Mouse (Mus musculus) forebrain, embryonic 14.5 days (tissue): Measurements from ENCODE around the gene Vpreb3. TPM values are rescaled to one million over a fixed set of nuclear protein-coding genes. Genes with fewer than 3 reads are reported as not detected.

Source experiments
- ATAC-seq: fragments of 200-750 bp; cut with Nextera tagmentation; 2 replicates; pipeline ENCODE4 v1.8.0; 2017; ENCODE audit warnings: mild to moderate bottlenecking, moderate library complexity
- DNase-seq: peaks from one replicate; pipeline ENCODE4 v3.0.0-alpha.2; 2015; ENCODE audit warnings: low spot score
- H3K27ac ChIP-seq: fragments of 300-500 bp; sonication (generic); 2 replicates; pipeline ENCODE4 v1.5.1; 2014; ENCODE audit warnings: low read depth, mild to moderate bottlenecking, control low read depth, low read length, moderate library complexity
- H3K27me3 ChIP-seq: fragments of 300-500 bp; sonication (generic); replicated peaks from 2 replicates; pipeline ENCODE4 v1.6.1; 2014; ENCODE audit warnings: low read length, control low read depth, mixed read lengths; ENCODE audit not compliant: control insufficient read depth, insufficient read depth
- H3K36me3 ChIP-seq: fragments of 300-500 bp; sonication (generic); 2 replicates; pipeline ENCODE4 v1.6.1; 2014; ENCODE audit warnings: low read length, control low read depth; ENCODE audit not compliant: control insufficient read depth, insufficient read depth
- H3K4me1 ChIP-seq: fragments of 300-500 bp; sonication (generic); 2 replicates; pipeline ENCODE4 v1.6.1; 2014; ENCODE audit warnings: antibody characterized with exemption, low read length, control low read depth; ENCODE audit not compliant: control insufficient read depth, insufficient read depth
- H3K4me2 ChIP-seq: fragments of 300-500 bp; sonication (generic); 2 replicates; pipeline ENCODE4 v1.6.1; 2014; ENCODE audit warnings: mild to moderate bottlenecking, control low read depth, low read length
- H3K4me3 ChIP-seq: fragments of 300-500 bp; sonication (generic); 2 replicates; pipeline ENCODE4 v1.5.1; 2014; ENCODE audit warnings: low read depth, low read length, control low read depth
- H3K9ac ChIP-seq: fragments of 300-500 bp; sonication (generic); 2 replicates; pipeline ENCODE4 v1.6.1; 2014; ENCODE audit warnings: mild to moderate bottlenecking, low read length, control low read depth, moderate library complexity
- H3K9me3 ChIP-seq: fragments of 300-500 bp; sonication (generic); replicated peaks from 2 replicates; pipeline ENCODE4 v1.6.1; 2016; ENCODE audit warnings: low read length, control low read depth, mixed read lengths; ENCODE audit not compliant: control insufficient read depth
- WGBS: fragments of 180-500 bp; shearing (Covaris S2); extraction: QIAGEN DNeasy Blood & Tissue Kit; methylation state at CpG from one replicate; pipeline ENCODE4 v1.1.7; 2014; 5-methylcytosine and 5-hydroxymethylcytosine counted together
- polyA plus RNA-seq: library from polyadenylated mRNA; unstranded; fragments of >200 nt; fragmentation: Nextera tagmentation; extraction: Ambion mirVana; gene quantifications from 2 replicates; pipeline ENCODE4 v1.2.1, GENCODE M21; 2014

Gene Vpreb3
- polyA plus RNA-seq, 1 experiment from 2014 or later = not detected

GRCm38 (mm10) chr10:75906882-75907281, 36.0 kb upstream of the Vpreb3 start:
- ATAC-seq = no peak
- Histone ChIP-seq H3K4me2 (no peak overlapping the region), H3K9me3 (no peaks in the 10 kb centered on the region), H3K9ac (no peak overlapping the region), H3K4me1 (no peaks in the 10 kb centered on the region), H3K36me3 (peaks cover 95% of the 10 kb centered on the region), H3K27ac (no peak overlapping the region), H3K27me3 (no peaks in the 10 kb centered on the region), H3K4me3 (no peak overlapping the region)
- DNase-seq = no peak
- WGBS = 96% methylated on average over 4 of the region's 4 CpGs

GRCm38 (mm10) chr10:75910698-75911097, 32.2 kb upstream of the Vpreb3 start:
- Histone ChIP-seq H3K4me2 (no peak overlapping the region), H3K9me3 (no peaks in the 10 kb centered on the region), H3K36me3 (peaks cover 89% of the 10 kb centered on the region), H3K9ac (no peak overlapping the region), H3K4me1 (no peaks in the 10 kb centered on the region), H3K27ac (no peak overlapping the region), H3K27me3 (no peaks in the 10 kb centered on the region), H3K4me3 (no peak overlapping the region)
- WGBS = 88% methylated on average over 2 of the region's 2 CpGs
- DNase-seq (no peak), ATAC-seq (no peak)

DNA sequence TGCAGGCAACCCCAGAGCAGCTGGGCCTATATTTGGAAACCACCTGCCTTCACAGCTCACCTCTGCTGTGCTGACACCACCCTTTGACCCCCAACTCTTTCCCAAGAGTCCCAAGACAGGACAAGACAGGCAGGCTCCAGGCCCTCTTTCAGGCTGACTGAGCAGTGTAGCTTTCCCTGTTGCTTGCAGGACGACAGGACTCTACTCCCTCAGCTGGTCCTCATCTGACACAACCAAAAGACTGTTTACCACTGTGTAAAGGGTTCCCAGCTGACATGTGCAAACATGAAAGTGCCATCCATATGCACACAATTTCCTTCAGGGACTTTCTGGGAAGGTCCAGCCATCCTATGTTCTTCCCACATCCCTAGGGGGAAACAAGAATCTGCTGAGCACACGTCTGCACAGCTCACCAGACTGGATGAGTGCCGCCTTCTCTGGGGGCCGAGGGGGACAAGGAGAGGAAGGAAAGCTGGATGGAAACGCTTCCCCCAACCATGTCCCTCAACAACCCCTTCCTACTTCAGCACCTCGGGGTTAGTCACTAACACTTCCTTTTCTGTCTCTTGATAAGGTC, 29.8 kb upstream of the Vpreb3 start:
- Histone ChIP-seq H3K4me2 (no peak overlapping the region), H3K27me3 (no peaks in the 10 kb centered on the region), H3K9ac (no peak overlapping the region), H3K4me1 (no peaks in the 10 kb centered on the region), H3K36me3 (peaks cover 82% of the 10 kb centered on the region), H3K9me3 (no peaks in the 10 kb centered on the region), H3K4me3 (no peak overlapping the region), H3K27ac (no peak overlapping the region)
- DNase-seq = no peak
- no peak for ATAC-seq
- 77% methylated on average over 6 of the region's 6 CpGs for WGBS

DNA sequence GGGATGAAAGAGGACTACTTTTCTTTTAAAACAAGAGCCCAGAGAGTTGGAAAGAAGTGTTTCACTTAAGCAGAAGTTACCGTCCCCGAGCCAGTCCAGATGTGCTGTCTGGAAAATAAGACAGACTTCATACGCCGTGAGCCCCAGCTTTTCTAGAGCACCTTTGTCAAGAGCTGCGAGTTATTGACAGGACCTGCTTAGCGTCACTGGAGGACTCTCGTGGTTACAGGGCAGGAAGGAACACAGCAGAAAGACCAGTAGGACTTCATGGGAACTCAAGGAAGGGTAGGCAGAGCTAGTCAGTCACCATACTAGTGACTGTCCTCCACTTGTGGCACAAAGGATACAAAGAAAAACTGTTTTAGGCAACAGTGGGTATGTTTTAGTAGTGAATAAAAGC, 27.3 kb upstream of the Vpreb3 start:
- H3K36me3 ChIP-seq = peaks cover 69% of the 10 kb centered on the region
- H3K9me3 ChIP-seq = no peaks in the 10 kb centered on the region
- H3K4me3 ChIP-seq = no peak overlapping the region
- H3K9ac ChIP-seq = no peak overlapping the region
- no peak overlapping the region for H3K27ac ChIP-seq
- ATAC-seq (no peak), DNase-seq (no peak)
- WGBS = 92% methylated on average over 7 of the region's 7 CpGs
- peaks cover 20% of the 10 kb centered on the region for H3K4me1 ChIP-seq
- no peaks in the 10 kb centered on the region for H3K27me3 ChIP-seq
- H3K4me2 ChIP-seq = no peak overlapping the region

DNA sequence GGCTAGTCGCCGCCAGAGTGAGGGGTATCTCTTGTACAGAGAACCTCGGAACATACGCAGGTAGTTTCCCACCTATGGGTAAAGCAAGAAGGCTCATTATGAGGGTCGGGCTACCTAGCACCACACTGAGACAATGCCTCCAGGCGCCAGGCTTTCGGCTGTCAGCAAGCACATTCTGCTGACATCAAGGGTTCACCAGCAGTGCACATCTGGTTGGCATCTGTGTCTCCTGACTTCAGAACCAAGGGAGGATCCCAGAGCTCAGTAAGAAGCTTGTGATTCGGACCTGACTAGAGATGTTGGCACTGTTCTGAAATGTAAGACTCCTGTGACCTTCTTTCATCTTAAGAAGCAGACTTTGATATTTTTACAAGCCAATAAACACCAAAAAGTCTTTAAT, 26.0 kb upstream of the Vpreb3 start:
- H3K9me3 ChIP-seq = no peaks in the 10 kb centered on the region
- H3K4me2 ChIP-seq = no peak overlapping the region
- no peak overlapping the region for H3K4me3 ChIP-seq
- no peak overlapping the region for H3K27ac ChIP-seq
- no peak overlapping the region for H3K9ac ChIP-seq
- 85% methylated on average over 8 of the region's 8 CpGs for WGBS
- no peaks in the 10 kb centered on the region for H3K27me3 ChIP-seq
- H3K4me1 ChIP-seq = peaks cover 21% of the 10 kb centered on the region
- no peak for DNase-seq
- H3K36me3 ChIP-seq = peaks cover 57% of the 10 kb centered on the region
- no peak for ATAC-seq

GRCm38 (mm10) chr10:75919026-75919425, 23.8 kb upstream of the Vpreb3 start:
- H3K27me3 ChIP-seq = no peaks in the 10 kb centered on the region
- H3K9me3 ChIP-seq = no peaks in the 10 kb centered on the region
- DNase-seq = no peak
- peaks cover 39% of the 10 kb centered on the region for H3K36me3 ChIP-seq
- peaks cover 23% of the 10 kb centered on the region for H3K4me1 ChIP-seq
- peak overlapping the region; percentile 13; the same call in 1 of the 2 replicates for H3K9ac ChIP-seq
- no peak overlapping the region for H3K27ac ChIP-seq
- 0 out of 2 replicates have a peak overlapping the region, but pooled peaks have one; percentile 0 for H3K4me2 ChIP-seq
- no peak overlapping the region for H3K4me3 ChIP-seq
- ATAC-seq = no peak
- 90% methylated on average over 5 of the region's 5 CpGs for WGBS

DNA sequence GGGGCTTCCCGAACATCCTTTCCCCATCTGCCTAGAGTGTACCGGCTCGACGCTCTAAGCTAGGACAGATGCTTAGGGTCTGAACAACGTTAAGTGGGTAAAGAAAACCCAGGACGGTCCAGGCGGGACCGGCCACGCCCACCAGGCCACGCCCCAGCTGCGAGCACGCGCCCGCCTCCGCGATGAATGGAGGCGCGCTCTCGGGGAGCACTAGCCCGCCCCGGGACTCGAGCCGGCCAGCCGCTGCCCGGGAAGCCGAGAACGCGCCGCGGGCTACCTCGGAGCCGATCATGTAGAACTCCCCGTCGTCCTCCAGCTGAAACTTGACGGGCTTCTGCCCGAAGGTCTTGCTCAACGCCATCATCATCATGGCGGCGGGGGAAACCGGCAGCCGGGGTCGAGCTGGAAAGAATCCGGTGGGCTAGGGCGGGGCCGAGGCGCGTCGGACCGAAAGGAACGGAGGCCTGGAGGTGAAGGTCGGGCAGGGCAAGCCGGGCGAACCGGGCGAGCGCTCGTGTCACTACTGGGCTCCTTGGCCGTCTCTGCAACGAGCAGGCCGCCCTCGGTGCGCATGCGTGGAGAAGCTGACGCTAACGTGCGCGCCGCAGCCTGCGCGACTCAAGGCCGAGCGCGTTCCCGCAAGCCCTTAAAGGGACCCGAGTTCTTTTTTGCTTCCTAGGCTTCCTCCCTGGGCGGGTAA, 21.7 kb upstream of the Vpreb3 start, which contains the start of gene Smarcb1:
TSS of gene Smarcb1 (minus strand) at position 592 of the 700 bp plus-strand sequence.
- H3K4me1 ChIP-seq = peaks cover 23% of the 10 kb centered on the region
- H3K27me3 ChIP-seq = no peaks in the 10 kb centered on the region
- peak within 1 kb of the TSS; percentile 96 for H3K27ac ChIP-seq
- WGBS = under 1% methylated on average over 74 of the region's 76 CpGs
- no peaks in the 10 kb centered on the region for H3K9me3 ChIP-seq
- peak within 1 kb of the TSS; percentile 97 for H3K4me3 ChIP-seq
- peaks cover 23% of the 10 kb centered on the region for H3K36me3 ChIP-seq
- DNase-seq (peak; percentile 98), ATAC-seq (peak; percentile 94)
- peak within 1 kb of the TSS; percentile 97 for H3K9ac ChIP-seq
- H3K4me2 ChIP-seq = peak within 1 kb of the TSS; percentile 70

DNA sequence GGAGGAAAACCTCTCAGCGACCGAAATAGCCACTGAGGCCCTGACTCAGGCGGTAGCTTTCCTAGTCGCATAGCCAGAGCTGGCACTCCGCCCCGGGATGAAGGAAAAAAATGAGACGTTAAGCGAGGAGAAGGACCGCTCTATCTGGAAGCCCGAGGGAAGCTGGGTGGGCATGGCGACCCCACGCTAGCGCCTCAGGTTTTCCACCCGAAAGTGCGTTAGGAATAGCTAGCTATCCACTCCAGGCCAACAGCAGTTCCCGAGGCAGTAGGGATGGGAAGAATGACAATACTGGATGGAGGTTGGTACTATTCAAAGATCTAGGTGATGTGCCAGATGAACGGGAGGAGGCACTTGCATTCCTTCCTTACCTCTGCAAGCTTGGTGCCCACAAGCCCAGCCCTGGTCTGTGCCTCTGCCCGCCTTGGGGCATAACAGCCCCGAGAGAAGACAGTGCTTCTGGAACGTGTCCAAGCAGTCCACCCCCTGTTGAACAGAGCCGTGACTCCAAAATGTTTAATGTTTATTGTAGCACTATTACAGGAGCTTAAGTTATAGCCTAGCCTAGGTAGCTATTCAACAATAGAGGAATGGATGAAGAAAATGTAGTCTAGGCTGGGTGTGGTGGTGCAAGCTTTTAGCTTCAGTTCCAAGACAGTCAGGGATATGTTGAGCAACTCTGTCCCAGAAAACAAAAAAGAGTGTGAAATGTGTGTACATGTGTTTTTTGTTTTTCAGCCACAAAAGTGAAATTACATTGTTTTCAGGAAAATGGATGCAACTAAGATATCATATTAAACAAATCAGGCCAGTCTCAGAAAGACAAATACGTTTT, 20.9 kb upstream of the Vpreb3 start:
- peak overlapping the region; percentile 97 for H3K9ac ChIP-seq
- peaks cover 23% of the 10 kb centered on the region for H3K4me1 ChIP-seq
- ATAC-seq (peak; percentile 40), DNase-seq (peak; percentile 45)
- no peaks in the 10 kb centered on the region for H3K27me3 ChIP-seq
- 4% methylated on average over 22 of the region's 22 CpGs for WGBS
- H3K27ac ChIP-seq = peak overlapping the region; percentile 96
- H3K4me3 ChIP-seq = peak overlapping the region; percentile 97
- peaks cover 24% of the 10 kb centered on the region for H3K36me3 ChIP-seq
- peak overlapping the region; percentile 70 for H3K4me2 ChIP-seq
- no peaks in the 10 kb centered on the region for H3K9me3 ChIP-seq
